ENCODE assay signal across 16 mouse cellular contexts in genomic region chr12:84893648-84894628, GRCm38 (mm10). TPM values are rescaled to one million over a fixed set of nuclear protein-coding genes. Genes with fewer than 3 reads are reported as not detected.
A peak's percentile ranks its signal among the peaks of the same experiment; 100 is the strongest.
DNase-seq lines count a peak whose midpoint lies in the region; ATAC-seq and TF ChIP-seq lines count a peak whose summit lies in the region.
"Had no signal": no experiment of that assay in that cellular context is flagged by ENCODE, and none has a peak within 500 bp of the region (broad histone marks: within the 10 kb centered on the region; RNA-seq: fewer than 3 reads in every experiment).

No protein-coding gene starts in this region.

- H3K4me3 ChIP-seq in ES-Bruce4 (ENCODE audit: low read depth, low read length) = no peak overlapping the region
- no peak overlapping the region for H3K4me3 ChIP-seq in forebrain, postnatal 0 days (ENCODE audit: low read depth, low read length)
- H3K4me3 ChIP-seq: liver, embryonic 13.5 days; lung, embryonic 15.5 days had no signal

- no peak for TF ChIP-seq POLR2A in ES-Bruce4 (IDR thresholded peaks at IDR 0.05; ENCODE audit: insufficient read depth, low read length)
- no peak for TF ChIP-seq POLR2A in brain, embryonic 14.5 days (IDR thresholded peaks at IDR 0.05; ENCODE audit: borderline replicate concordance, extremely low read depth, insufficient read depth, insufficient read length, poor library complexity, severe bottlenecking)

- intact Hi-C loops in heart, postnatal 25 days (cut with DNase I) = no loop called here
- intact Hi-C loops in heart, postnatal 14 days (cut with DNase I) = no loop called here

- DNase-seq in heart, adult 8-10 months (ENCODE audit: low spot score) = peak; percentile 46
- no peak for DNase-seq in heart, postnatal 25 days (ENCODE audit: low spot score)
- peak; percentile 21 for DNase-seq in brain, embryonic 14.5 days (ENCODE audit: low read depth)
- DNase-seq in heart, postnatal 14 days = peak; percentile 40 to 44
- DNase-seq in forebrain, postnatal 0 days = no peak
- no peak for DNase-seq in left cerebral cortex, adult 11 months (ENCODE audit: low spot score)
- DNase-seq: cerebellum, adult 9-11 months; kidney, adult 2 months; kidney, postnatal 36 days; liver, embryonic 13.5 days; thymus, postnatal 25 days had no signal

- no peak for ATAC-seq in forebrain, postnatal 0 days
- ATAC-seq: hindbrain, postnatal 0 days; midbrain, embryonic 16.5 days had no signal

- 0 out of 2 replicates have a peak, but pooled peaks have one; percentile 13 for TF ChIP-seq EP300 in ES-Bruce4 (IDR thresholded peaks at IDR 0.05; ENCODE audit: insufficient read depth, low read depth, low read length)

- no peaks in the 10 kb centered on the region for H3K27me3 ChIP-seq in ES-Bruce4 (ENCODE audit: control insufficient read depth, insufficient read depth, low read length, poor library complexity, severe bottlenecking)
- no peaks in the 10 kb centered on the region for H3K27me3 ChIP-seq in forebrain, postnatal 0 days (ENCODE audit: insufficient read depth, low read length)

- no peaks in the 10 kb centered on the region for H3K9me3 ChIP-seq in ES-Bruce4 (replicated peaks; ENCODE audit: control insufficient read depth, insufficient read depth, low read length, poor library complexity, severe bottlenecking)
- no peaks in the 10 kb centered on the region for H3K9me3 ChIP-seq in forebrain, postnatal 0 days (ENCODE audit: low read length)
- H3K9me3 ChIP-seq: G1E; liver, embryonic 13.5 days; lung, embryonic 15.5 days had no signal

- no peak for TF ChIP-seq CTCF in ES-Bruce4 (IDR thresholded peaks at IDR 0.05; ENCODE audit: low read depth, low read length)
- no peak for TF ChIP-seq CTCF in brain, embryonic 14.5 days (IDR thresholded peaks at IDR 0.05; ENCODE audit: borderline replicate concordance, extremely low read depth, insufficient read depth, insufficient read length)
- no peak for TF ChIP-seq CTCF in forebrain, postnatal 0 days (IDR thresholded peaks at IDR 0.05; ENCODE audit: low read depth)

- no peak overlapping the region for H3K27ac ChIP-seq in ES-Bruce4 (ENCODE audit: insufficient read depth, low read length)
- no peak overlapping the region for H3K27ac ChIP-seq in forebrain, postnatal 0 days (ENCODE audit: low read depth, low read length)
- H3K27ac ChIP-seq: hindbrain, postnatal 0 days; liver, embryonic 13.5 days; lung, embryonic 15.5 days had no signal

- H3K9ac ChIP-seq in ES-Bruce4 (ENCODE audit: low read depth, poor library complexity, severe bottlenecking) = no peak overlapping the region
- H3K9ac ChIP-seq in forebrain, postnatal 0 days = no peak overlapping the region
- H3K9ac ChIP-seq: liver, embryonic 13.5 days; lung, embryonic 15.5 days had no signal

- H3K4me1 ChIP-seq in ES-Bruce4 (ENCODE audit: control insufficient read depth, insufficient read depth, low read length) = no peaks in the 10 kb centered on the region
- no peaks in the 10 kb centered on the region for H3K4me1 ChIP-seq in forebrain, postnatal 0 days (ENCODE audit: insufficient read depth)
- H3K4me1 ChIP-seq: liver, embryonic 13.5 days; lung, embryonic 15.5 days had no signal

- no peaks in the 10 kb centered on the region for H3K36me3 ChIP-seq in ES-Bruce4 (ENCODE audit: control insufficient read depth, insufficient read depth, low read length, poor library complexity, severe bottlenecking)
- H3K36me3 ChIP-seq in forebrain, postnatal 0 days (ENCODE audit: insufficient read depth) = no peaks in the 10 kb centered on the region
- H3K36me3 ChIP-seq: G1E; liver, embryonic 13.5 days; lung, embryonic 15.5 days had no signal

- no peak overlapping the region for H3K4me2 ChIP-seq in forebrain, postnatal 0 days (ENCODE audit: low read depth)
- H3K4me2 ChIP-seq: liver, embryonic 13.5 days; lung, embryonic 15.5 days had no signal

- 67% methylated on average over 9 of the region's 9 CpGs for WGBS in forebrain, postnatal 0 days

RNA-seq across cellular contexts. Expression of gene Ltbp2, which starts 17.6 kb away (rescaled TPM):
- total RNA-seq in heart, adult 8-10 months (2022) = 1 to 10 TPM in 3 of 4 experiments, under 1 TPM in 1; 0.88 to 1.1 (median 1.1) TPM
- total RNA-seq in heart, postnatal 25 days (2021) = 1 to 10 TPM; 1.8 to 2.0 TPM
- polyA plus RNA-seq in ES-Bruce4 (2011; ENCODE audit: insufficient read depth, insufficient read length, low read depth, missing spikeins) = 1.9 and 2.7 TPM in 2 replicates
- polyA plus RNA-seq in brain, embryonic 14.5 days (2012; rRNA removed) = 0.72 and 1.4 TPM in 2 replicates
- 1 to 10 TPM; 1.2 to 2.3 TPM for total RNA-seq in heart, postnatal 14 days (2021)
- total RNA-seq in forebrain, postnatal 0 days (2014; rRNA removed) = 0.76 and 1.2 TPM in 2 replicates
- 0.10 and 0.51 TPM in 2 replicates for polyA plus RNA-seq in forebrain, postnatal 0 days (2015; fragmentation: Nextera tagmentation; extraction: Ambion mirVana)
- polyA plus RNA-seq: G1E had no signal

Comparison
In these comparisons a context has a peak if more than half of its experiments do, and no peak if none do; other contexts are left out.
1. DNase-seq: peak in heart, adult 8-10 months (single experiment), brain, embryonic 14.5 days (single experiment) and heart, postnatal 14 days (2 of 2); none in heart, postnatal 25 days (single experiment), forebrain, postnatal 0 days (single experiment) and left cerebral cortex, adult 11 months (single experiment).